Mouse (Mus musculus) heart, embryonic 13.5 days (tissue): ENCODE data around the gene Gtsf1. TPM values are rescaled to one million over a fixed set of nuclear protein-coding genes. Genes with fewer than 3 reads are reported as not detected.
A peak's percentile ranks its signal among the peaks of the same experiment; 100 is the strongest.

Experiments
- ATAC-seq: fragments of 200-750 bp; cut with Nextera tagmentation; 2 replicates; pipeline ENCODE4 v1.8.0; 2017; ENCODE audit warnings: moderate TSS enrichment; ENCODE audit not compliant: insufficient number of reproducible peaks, low FRiP score, low TSS enrichment; ENCODE audit errors: extremely low read depth
- H3K27ac ChIP-seq: fragments of 300-500 bp; sonication (generic); replicated peaks from 2 replicates; pipeline ENCODE4 v1.5.1; 2015; ENCODE audit warnings: moderate library complexity, mild to moderate bottlenecking, inconsistent platforms
- H3K27me3 ChIP-seq: fragments of 300-500 bp; sonication (generic); replicated peaks from 2 replicates; pipeline ENCODE4 v1.6.1; 2015; ENCODE audit warnings: mild to moderate bottlenecking, inconsistent platforms
- H3K36me3 ChIP-seq: fragments of 300-500 bp; sonication (generic); 2 replicates; pipeline ENCODE4 v1.6.1; 2015; ENCODE audit warnings: mild to moderate bottlenecking, inconsistent platforms
- H3K4me1 ChIP-seq: fragments of 300-500 bp; sonication (generic); 2 replicates; pipeline ENCODE4 v1.6.1; 2015; ENCODE audit warnings: inconsistent platforms
- H3K4me2 ChIP-seq: fragments of 300-500 bp; sonication (generic); 2 replicates; pipeline ENCODE4 v1.6.1; 2015; ENCODE audit warnings: inconsistent platforms, mild to moderate bottlenecking, moderate library complexity
- H3K4me3 ChIP-seq: fragments of 300-500 bp; sonication (generic); 2 replicates; pipeline ENCODE4 v1.5.1; 2015; ENCODE audit warnings: moderate library complexity, mild to moderate bottlenecking, inconsistent platforms
- H3K9ac ChIP-seq: fragments of 300-500 bp; sonication (generic); 2 replicates; pipeline ENCODE4 v1.6.1; 2015; ENCODE audit warnings: inconsistent platforms, mild to moderate bottlenecking, moderate library complexity
- H3K9me3 ChIP-seq: fragments of 300-500 bp; sonication (generic); 2 replicates; pipeline ENCODE4 v1.6.1; 2016; ENCODE audit warnings: inconsistent platforms
- WGBS: fragments of 180-500 bp; shearing (Covaris S2); methylation state at CpG from one replicate; pipeline ENCODE4 v1.1.7; 2015; ENCODE audit warnings: mixed read lengths; 5-methylcytosine and 5-hydroxymethylcytosine counted together
- polyA plus RNA-seq: library from polyadenylated mRNA; unstranded; fragments of >200 nt; fragmentation: Nextera tagmentation; extraction: Ambion mirVana; gene quantifications from 2 replicates; pipeline ENCODE4 v1.2.1, GENCODE M21; 2015

Gene Gtsf1
- polyA plus RNA-seq, 1 experiment from 2014 or later, result 52.4 TPM

- Histone ChIP-seq H3K9me3 (no peaks in the 10 kb centered on the region), H3K36me3 (no peaks in the 10 kb centered on the region), H3K4me3 (no peak overlapping the region), H3K4me1 (peaks cover 47% of the 10 kb centered on the region), H3K27me3 (no peaks in the 10 kb centered on the region), H3K9ac (peak overlapping the region; percentile 41; the same call in 1 of the 2 replicates), H3K4me2 (peak overlapping the region; percentile 4; the same call in 1 of the 2 replicates), H3K27ac (peak overlapping the region; percentile 71)
- 40% methylated on average over 8 of the region's 8 CpGs for WGBS
- 0 out of 2 replicates have a peak, but pooled peaks have one; percentile 12 for ATAC-seq
These were observed 53.4 kb downstream of the Gtsf1 start for GRCm38 (mm10) chr15:103376837-103377269.

GRCm38 (mm10) chr15:103375112-103375800 lies 55.0 kb downstream of the Gtsf1 start:
- Histone ChIP-seq H3K9me3 (no peaks in the 10 kb centered on the region), H3K4me3 (no peak overlapping the region), H3K4me1 (peaks cover 56% of the 10 kb centered on the region), H3K36me3 (no peaks in the 10 kb centered on the region), H3K4me2 (no peak overlapping the region), H3K27ac (no peak overlapping the region), H3K9ac (no peak overlapping the region), H3K27me3 (no peaks in the 10 kb centered on the region)
- WGBS, result 82% methylated on average over 4 of the region's 4 CpGs
- ATAC-seq, result no peak

DNA sequence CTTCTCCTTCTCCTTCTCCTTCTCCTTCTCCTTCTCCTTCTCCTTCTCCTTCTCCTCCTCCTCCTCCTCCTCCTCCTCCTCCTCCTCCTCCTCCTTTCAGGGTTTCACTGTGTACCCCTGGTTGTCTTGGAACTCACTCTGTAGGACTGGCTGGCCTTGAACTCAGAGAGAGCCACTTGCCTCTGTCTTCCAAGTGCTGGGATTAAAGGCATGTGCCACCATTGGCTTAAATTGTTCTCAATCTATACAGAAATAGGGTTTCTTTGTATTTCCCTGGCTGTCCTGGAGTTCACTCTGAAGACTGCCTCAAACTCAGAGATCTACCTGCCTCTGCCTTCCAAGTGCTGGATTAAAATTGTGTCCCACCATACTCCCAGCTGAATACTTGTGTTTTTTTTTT lies 57.8 kb downstream of the Gtsf1 start:
- no peak for ATAC-seq
- Histone ChIP-seq H3K9ac (no peak overlapping the region), H3K27ac (no peak overlapping the region), H3K36me3 (no peaks in the 10 kb centered on the region), H3K9me3 (no peaks in the 10 kb centered on the region), H3K4me1 (peaks cover 58% of the 10 kb centered on the region), H3K4me2 (no peak overlapping the region), H3K4me3 (no peak overlapping the region), H3K27me3 (no peaks in the 10 kb centered on the region)

GRCm38 (mm10) chr15:103371741-103372140 lies 58.5 kb downstream of the Gtsf1 start:
- 65% methylated on average over 1 of the region's 1 CpGs for WGBS
- no peaks in the 10 kb centered on the region for H3K27me3 ChIP-seq
- no peaks in the 10 kb centered on the region for H3K36me3 ChIP-seq
- peak overlapping the region; percentile 3; the same call in 1 of the 2 replicates for H3K9ac ChIP-seq
- H3K9me3 ChIP-seq, result no peaks in the 10 kb centered on the region
- H3K27ac ChIP-seq, result no peak overlapping the region; the same call in 1 of the 2 replicates
- H3K4me2 ChIP-seq, result no peak overlapping the region
- peaks cover 58% of the 10 kb centered on the region for H3K4me1 ChIP-seq
- H3K4me3 ChIP-seq, result no peak overlapping the region
- ATAC-seq, result no peak

- 21% methylated on average over 2 of the region's 2 CpGs for WGBS
- H3K36me3 ChIP-seq, result no peaks in the 10 kb centered on the region
- H3K9me3 ChIP-seq, result no peaks in the 10 kb centered on the region
- no peaks in the 10 kb centered on the region for H3K27me3 ChIP-seq
- no peak overlapping the region; the same call in 1 of the 2 replicates for H3K27ac ChIP-seq
- 0 out of 2 replicates have a peak overlapping the region, but pooled peaks have one; percentile 3 for H3K9ac ChIP-seq
- peaks cover 52% of the 10 kb centered on the region for H3K4me1 ChIP-seq
- no peak overlapping the region for H3K4me3 ChIP-seq
- no peak overlapping the region for H3K4me2 ChIP-seq
- ATAC-seq, result no peak
These were observed 59.1 kb downstream of the Gtsf1 start for GRCm38 (mm10) chr15:103371208-103371607.

DNA sequence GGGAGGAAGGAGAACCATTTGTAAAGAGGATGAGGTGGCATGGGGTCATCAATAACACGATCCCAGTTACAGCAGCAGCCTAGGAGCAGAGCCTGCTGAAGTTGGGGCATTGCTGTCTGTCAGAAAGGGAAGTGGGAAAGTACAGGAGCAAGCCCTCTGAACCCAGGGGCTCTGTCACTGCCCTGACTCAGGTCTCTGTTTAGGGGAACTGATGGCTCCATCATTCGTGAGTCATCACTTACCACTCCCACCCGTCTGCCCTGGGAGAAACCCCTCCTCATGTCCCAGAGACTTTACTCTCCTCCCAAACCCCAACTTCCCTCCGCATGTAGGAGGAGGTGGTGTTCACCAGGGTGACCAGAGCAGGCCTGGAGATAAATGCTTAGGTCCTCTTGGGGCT lies 59.8 kb downstream of the Gtsf1 start:
- no peaks in the 10 kb centered on the region for H3K36me3 ChIP-seq
- no peak for ATAC-seq
- H3K4me3 ChIP-seq, result no peak overlapping the region
- no peak overlapping the region for H3K4me2 ChIP-seq
- H3K27ac ChIP-seq, result no peak overlapping the region
- H3K9ac ChIP-seq, result no peak overlapping the region
- no peaks in the 10 kb centered on the region for H3K9me3 ChIP-seq
- peaks cover 50% of the 10 kb centered on the region for H3K4me1 ChIP-seq
- WGBS, result 28% methylated on average over 4 of the region's 4 CpGs
- no peaks in the 10 kb centered on the region for H3K27me3 ChIP-seq

- no peaks in the 10 kb centered on the region for H3K9me3 ChIP-seq
- no peaks in the 10 kb centered on the region for H3K27me3 ChIP-seq
- no peak overlapping the region for H3K4me2 ChIP-seq
- H3K36me3 ChIP-seq, result no peaks in the 10 kb centered on the region
- 35% methylated on average over 1 of the region's 1 CpGs for WGBS
- no peak overlapping the region for H3K9ac ChIP-seq
- peaks cover 61% of the 10 kb centered on the region for H3K4me1 ChIP-seq
- no peak for ATAC-seq
- H3K27ac ChIP-seq, result no peak overlapping the region
- H3K4me3 ChIP-seq, result no peak overlapping the region
These were observed 61.1 kb downstream of the Gtsf1 start for GRCm38 (mm10) chr15:103369123-103369522.

DNA sequence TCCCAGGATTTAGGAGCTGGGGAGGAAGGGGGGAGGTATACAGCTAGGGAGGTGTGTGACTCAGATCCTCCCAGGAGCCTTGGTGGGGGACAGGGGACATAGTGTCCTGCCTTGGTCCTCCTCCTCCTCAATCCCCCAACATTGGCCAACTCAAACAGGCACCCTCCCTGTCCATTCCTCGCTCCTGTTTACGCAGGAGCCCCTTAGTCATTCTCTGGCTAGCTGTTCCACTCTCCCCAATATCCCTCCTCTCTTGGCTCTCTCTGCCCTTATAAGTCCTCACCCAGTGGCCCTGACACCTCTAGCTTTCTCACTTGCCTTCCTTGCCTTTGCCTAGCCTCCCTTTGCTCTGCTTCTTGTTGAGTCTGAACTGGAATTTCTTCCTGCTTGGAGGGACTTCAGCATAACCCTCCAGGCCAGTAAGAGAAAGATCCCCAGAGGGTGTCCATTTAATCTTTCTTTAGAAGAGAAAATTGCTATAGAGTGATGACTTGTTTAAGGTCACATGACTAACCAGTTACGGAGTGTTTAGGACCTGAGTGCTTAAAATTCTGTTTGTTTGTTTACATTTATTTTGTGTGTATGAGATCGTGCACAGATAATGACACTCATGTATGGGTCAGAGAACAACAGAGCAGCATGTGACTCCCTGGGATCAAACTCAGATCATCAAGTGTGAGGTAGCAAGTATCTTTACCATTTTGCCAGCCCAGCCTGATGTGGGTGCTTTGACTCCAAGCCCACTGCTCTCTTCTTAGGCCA lies 61.9 kb downstream of the Gtsf1 start:
- Histone ChIP-seq H3K9me3 (no peaks in the 10 kb centered on the region), H3K27ac (peak overlapping the region; percentile 98), H3K4me3 (no peak overlapping the region), H3K9ac (peak overlapping the region; percentile 100), H3K27me3 (no peaks in the 10 kb centered on the region), H3K36me3 (no peaks in the 10 kb centered on the region), H3K4me2 (no peak overlapping the region), H3K4me1 (peaks cover 69% of the 10 kb centered on the region)
- 67% methylated on average over 4 of the region's 4 CpGs for WGBS
- ATAC-seq, result no peak

- H3K27me3 ChIP-seq, result no peaks in the 10 kb centered on the region
- 0 out of 2 replicates have a peak, but pooled peaks cover 6% of the 10 kb centered on the region for H3K36me3 ChIP-seq
- WGBS, result under 1% methylated on average over 51 of the region's 51 CpGs
- H3K9me3 ChIP-seq, result no peaks in the 10 kb centered on the region
- peak within 1 kb of the TSS; percentile 89 for H3K4me2 ChIP-seq
- peak within 1 kb of the TSS; percentile 100 for H3K9ac ChIP-seq
- peak; percentile 55; the same call in 1 of the 2 replicates for ATAC-seq
- peak within 1 kb of the TSS; percentile 98 for H3K27ac ChIP-seq
- peak within 1 kb of the TSS; percentile 95 for H3K4me3 ChIP-seq
- H3K4me1 ChIP-seq, result peaks cover 78% of the 10 kb centered on the region
These were observed 63.7 kb downstream of the Gtsf1 start, which contains the start of gene Itga5 for GRCm38 (mm10) chr15:103366376-103367149. Itga5 (minus strand) TSS chr15:103366763.

DNA sequence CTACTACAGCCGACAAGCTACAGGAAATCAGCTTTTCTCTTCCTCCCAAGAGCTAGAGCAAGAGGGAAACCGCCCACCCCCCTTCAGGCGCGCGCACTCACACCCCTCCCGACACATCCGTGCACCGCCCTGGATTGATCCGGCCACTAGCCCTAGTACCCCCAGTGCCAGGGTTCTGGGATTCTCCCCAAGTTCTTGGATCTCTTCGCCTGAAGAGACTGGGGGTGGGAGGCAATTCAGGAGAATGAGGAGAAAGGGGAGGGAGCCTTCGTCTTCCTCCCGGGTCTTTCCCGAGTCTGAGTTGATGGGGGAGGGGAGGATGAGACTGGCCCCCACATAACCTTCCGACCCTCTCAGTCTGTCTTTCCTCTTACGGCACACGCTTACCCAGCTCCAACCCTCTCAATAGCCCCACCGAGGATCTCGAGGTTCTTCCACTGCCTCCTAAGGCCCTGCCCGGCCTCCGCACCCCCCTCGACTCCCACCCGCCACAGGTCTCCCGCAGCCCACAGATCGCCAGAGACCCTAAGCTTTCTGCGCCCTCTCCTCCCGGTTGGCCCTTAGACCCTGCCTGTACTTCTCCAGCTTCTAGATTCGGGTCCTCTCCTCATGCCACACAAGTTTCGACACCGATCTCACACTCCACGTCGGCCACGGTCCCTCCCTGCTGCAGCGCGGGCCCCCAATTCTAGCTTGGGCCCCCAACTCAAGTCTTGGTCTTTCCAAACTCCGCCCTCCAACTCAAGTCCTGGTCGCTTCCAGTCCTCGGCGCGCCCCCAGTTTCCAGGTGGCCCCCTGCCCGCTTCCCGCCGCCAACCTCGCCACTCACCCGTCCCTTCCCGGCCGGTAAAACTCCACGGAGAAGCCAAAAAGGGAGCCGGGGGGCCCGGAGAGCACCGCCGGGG lies 64.5 kb downstream of the Gtsf1 start:
- Histone ChIP-seq H3K4me2 (peak overlapping the region; percentile 89), H3K4me3 (peak overlapping the region; percentile 95), H3K36me3 (peaks cover 15% of the 10 kb centered on the region; the same call in 1 of the 2 replicates), H3K27ac (peak overlapping the region; percentile 98), H3K9ac (peak overlapping the region; percentile 100), H3K9me3 (no peaks in the 10 kb centered on the region), H3K4me1 (peaks cover 77% of the 10 kb centered on the region), H3K27me3 (no peaks in the 10 kb centered on the region)
- under 1% methylated on average over 50 of the region's 51 CpGs for WGBS
- no peak for ATAC-seq
